Mouse (Mus musculus) midbrain, embryonic 16.5 days (tissue): Measurements from ENCODE around the gene Zfyve26. TPM values are rescaled to one million over a fixed set of nuclear protein-coding genes. Genes with fewer than 3 reads are reported as not detected.

Source experiments
- ATAC-seq: fragments of 200-750 bp; cut with Nextera tagmentation; 2 replicates; pipeline ENCODE4 v1.8.0; 2017; ENCODE audit warnings: moderate TSS enrichment
- H3K27ac ChIP-seq: fragments of 300-500 bp; sonication (generic); 2 replicates; pipeline ENCODE4 v1.5.1; 2014; ENCODE audit warnings: mild to moderate bottlenecking, low read length, mixed read lengths
- H3K27me3 ChIP-seq: fragments of 300-500 bp; sonication (generic); 2 replicates; pipeline ENCODE4 v1.6.1; 2014; ENCODE audit warnings: low read depth, low read length, mixed read lengths; ENCODE audit not compliant: control insufficient read depth, insufficient read depth
- H3K36me3 ChIP-seq: fragments of 300-500 bp; sonication (generic); 2 replicates; pipeline ENCODE4 v1.6.1; 2014; ENCODE audit warnings: mild to moderate bottlenecking, low read length, moderate library complexity, mixed read lengths; ENCODE audit not compliant: control insufficient read depth, insufficient read depth
- H3K4me1 ChIP-seq: fragments of 300-500 bp; sonication (generic); 2 replicates; pipeline ENCODE4 v1.6.1; 2014; ENCODE audit warnings: mild to moderate bottlenecking, low read length, mixed read lengths; ENCODE audit not compliant: control insufficient read depth, insufficient read depth
- H3K4me2 ChIP-seq: fragments of 300-500 bp; sonication (generic); 2 replicates; pipeline ENCODE4 v1.6.1; 2014; ENCODE audit warnings: mild to moderate bottlenecking, low read length, mixed read lengths
- H3K4me3 ChIP-seq: fragments of 300-500 bp; sonication (generic); 2 replicates; pipeline ENCODE4 v1.5.1; 2014; ENCODE audit warnings: low read depth, mild to moderate bottlenecking, low read length, moderate library complexity, mixed read lengths
- H3K9ac ChIP-seq: fragments of 300-500 bp; sonication (generic); 2 replicates; pipeline ENCODE4 v1.6.1; 2014; ENCODE audit warnings: low read depth, low read length, mixed read lengths
- H3K9me3 ChIP-seq: fragments of 300-500 bp; sonication (generic); replicated peaks from 2 replicates; pipeline ENCODE4 v1.6.1; 2014; ENCODE audit warnings: mild to moderate bottlenecking, low read length, mixed read lengths; ENCODE audit not compliant: control insufficient read depth, poor library complexity, severe bottlenecking
- WGBS: fragments of 180-500 bp; shearing (Covaris S2); extraction: QIAGEN DNeasy Blood & Tissue Kit; methylation state at CpG from one replicate; pipeline ENCODE4 v1.1.7; 2014; 5-methylcytosine and 5-hydroxymethylcytosine counted together
- polyA plus RNA-seq: library from polyadenylated mRNA; unstranded; fragments of >200 nt; fragmentation: Nextera tagmentation; extraction: Ambion mirVana; gene quantifications from 2 replicates; pipeline ENCODE4 v1.2.1, GENCODE M21; 2015

Gene Zfyve26
- polyA plus RNA-seq, 1 experiment from 2014 or later, result 7.0 TPM

- 88% methylated on average over 6 of the region's 6 CpGs for WGBS
- H3K27ac ChIP-seq, result no peak overlapping the region
- H3K4me1 ChIP-seq, result peaks cover 12% of the 10 kb centered on the region
- no peak overlapping the region for H3K9ac ChIP-seq
- H3K4me3 ChIP-seq, result no peak overlapping the region
- ATAC-seq, result no peak
- H3K36me3 ChIP-seq, result peaks cover 6% of the 10 kb centered on the region
- H3K4me2 ChIP-seq, result no peak overlapping the region
- H3K27me3 ChIP-seq, result no peaks in the 10 kb centered on the region
- no peaks in the 10 kb centered on the region for H3K9me3 ChIP-seq
Measured at GRCm38 (mm10) chr12:79292874-79293273, 3.2 kb downstream of the Zfyve26 start.

- no peaks in the 10 kb centered on the region for H3K9me3 ChIP-seq
- no peaks in the 10 kb centered on the region for H3K4me1 ChIP-seq
- H3K4me3 ChIP-seq, result no peak overlapping the region
- H3K9ac ChIP-seq, result no peak overlapping the region
- no peak for ATAC-seq
- H3K4me2 ChIP-seq, result no peak overlapping the region
- H3K27ac ChIP-seq, result no peak overlapping the region
- peaks cover 49% of the 10 kb centered on the region for H3K36me3 ChIP-seq
- WGBS, result 95% methylated on average over 8 of the region's 8 CpGs
- H3K27me3 ChIP-seq, result no peaks in the 10 kb centered on the region
Measured at GRCm38 (mm10) chr12:79282595-79282994, 13.5 kb downstream of the Zfyve26 start.

- no peak overlapping the region for H3K4me3 ChIP-seq
- H3K4me1 ChIP-seq, result no peaks in the 10 kb centered on the region
- ATAC-seq, result no peak
- no peaks in the 10 kb centered on the region for H3K9me3 ChIP-seq
- H3K36me3 ChIP-seq, result peaks cover 41% of the 10 kb centered on the region
- no peak overlapping the region for H3K4me2 ChIP-seq
- 94% methylated on average over 13 of the region's 13 CpGs for WGBS
- H3K27me3 ChIP-seq, result no peaks in the 10 kb centered on the region
- no peak overlapping the region for H3K9ac ChIP-seq
- no peak overlapping the region for H3K27ac ChIP-seq
Measured at GRCm38 (mm10) chr12:79279513-79280115, 16.5 kb downstream of the Zfyve26 start.

GRCm38 (mm10) chr12:79272604-79273003 lies 23.5 kb downstream of the Zfyve26 start:
- Histone ChIP-seq H3K4me1 (no peaks in the 10 kb centered on the region), H3K27ac (no peak overlapping the region), H3K4me3 (no peak overlapping the region), H3K9me3 (no peaks in the 10 kb centered on the region), H3K4me2 (no peak overlapping the region), H3K36me3 (peaks cover 38% of the 10 kb centered on the region), H3K27me3 (no peaks in the 10 kb centered on the region), H3K9ac (no peak overlapping the region)
- no peak for ATAC-seq
- WGBS, result 94% methylated on average over 4 of the region's 4 CpGs

- H3K4me3 ChIP-seq, result no peak overlapping the region
- H3K9me3 ChIP-seq, result no peaks in the 10 kb centered on the region
- no peak overlapping the region for H3K27ac ChIP-seq
- WGBS, result 49% methylated on average over 5 of the region's 5 CpGs
- H3K27me3 ChIP-seq, result no peaks in the 10 kb centered on the region
- H3K9ac ChIP-seq, result no peak overlapping the region
- no peak overlapping the region for H3K4me2 ChIP-seq
- H3K4me1 ChIP-seq, result no peaks in the 10 kb centered on the region
- ATAC-seq, result no peak
- H3K36me3 ChIP-seq, result peaks cover 28% of the 10 kb centered on the region
Measured at GRCm38 (mm10) chr12:79261035-79261434, 35.1 kb downstream of the Zfyve26 start.

GRCm38 (mm10) chr12:79260154-79260553 lies 36.0 kb downstream of the Zfyve26 start:
- ATAC-seq, result no peak
- Histone ChIP-seq H3K9me3 (no peaks in the 10 kb centered on the region), H3K9ac (no peak overlapping the region), H3K4me1 (no peaks in the 10 kb centered on the region), H3K4me3 (no peak overlapping the region), H3K4me2 (no peak overlapping the region), H3K36me3 (peaks cover 24% of the 10 kb centered on the region), H3K27ac (no peak overlapping the region), H3K27me3 (no peaks in the 10 kb centered on the region)
- WGBS, result 95% methylated on average over 2 of the region's 2 CpGs

- H3K27ac ChIP-seq, result no peak overlapping the region
- H3K27me3 ChIP-seq, result no peaks in the 10 kb centered on the region
- no peak for ATAC-seq
- no peaks in the 10 kb centered on the region for H3K9me3 ChIP-seq
- 96% methylated on average over 10 of the region's 10 CpGs for WGBS
- H3K4me1 ChIP-seq, result no peaks in the 10 kb centered on the region
- no peak overlapping the region for H3K4me3 ChIP-seq
- H3K36me3 ChIP-seq, result peaks cover 21% of the 10 kb centered on the region
- no peak overlapping the region for H3K9ac ChIP-seq
- H3K4me2 ChIP-seq, result no peak overlapping the region
Measured at GRCm38 (mm10) chr12:79254975-79255374, 41.1 kb downstream of the Zfyve26 start.

- WGBS, result 90% methylated on average over 9 of the region's 9 CpGs
- Histone ChIP-seq H3K36me3 (peaks cover 22% of the 10 kb centered on the region), H3K27ac (no peak overlapping the region), H3K9ac (no peak overlapping the region), H3K27me3 (no peaks in the 10 kb centered on the region), H3K9me3 (no peaks in the 10 kb centered on the region), H3K4me3 (no peak overlapping the region), H3K4me1 (no peaks in the 10 kb centered on the region), H3K4me2 (no peak overlapping the region)
- no peak for ATAC-seq
Measured at GRCm38 (mm10) chr12:79253294-79254053, 42.6 kb downstream of the Zfyve26 start.

- H3K36me3 ChIP-seq, result peaks cover 54% of the 10 kb centered on the region
- WGBS, result 92% methylated on average over 3 of the region's 3 CpGs
- ATAC-seq, result no peak
- H3K4me3 ChIP-seq, result no peak overlapping the region
- no peaks in the 10 kb centered on the region for H3K9me3 ChIP-seq
- no peak overlapping the region for H3K9ac ChIP-seq
- H3K4me1 ChIP-seq, result no peaks in the 10 kb centered on the region
- H3K27me3 ChIP-seq, result no peaks in the 10 kb centered on the region
- no peak overlapping the region for H3K27ac ChIP-seq
- H3K4me2 ChIP-seq, result no peak overlapping the region
Measured at GRCm38 (mm10) chr12:79248110-79248509, 48.0 kb downstream of the Zfyve26 start.
